Comparison of ENCODE assay signal across 9 mouse cellular contexts in the genomic region with DNA sequence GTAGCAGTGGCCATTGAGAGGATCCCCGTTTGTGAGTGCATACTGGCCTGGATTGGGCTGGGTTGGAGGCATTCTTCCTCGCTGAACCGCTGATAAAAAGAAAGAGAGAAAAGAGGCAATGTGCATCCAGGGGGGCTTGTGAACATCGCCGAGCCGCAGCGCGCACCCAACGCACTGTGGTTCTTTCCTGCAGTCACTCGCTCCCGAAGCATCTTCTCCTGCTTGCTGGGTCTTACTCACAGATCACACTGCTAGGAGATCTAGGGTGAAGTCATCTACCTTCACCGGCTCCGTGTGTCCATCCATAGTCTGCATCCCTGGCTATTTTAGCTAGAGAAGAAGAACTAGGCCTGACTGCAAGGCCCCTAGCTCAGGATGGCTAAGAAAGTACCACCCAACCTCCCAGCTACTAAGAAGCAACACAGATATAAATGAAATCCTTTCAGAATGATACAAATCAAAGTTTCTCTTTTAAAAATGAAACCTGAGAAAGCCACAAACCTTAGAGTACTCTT. TPM values are rescaled to one million over a fixed set of nuclear protein-coding genes. Genes with fewer than 3 reads are reported as not detected.
DNase-seq lines count a peak whose midpoint lies in the region; ATAC-seq and TF ChIP-seq lines count a peak whose summit lies in the region.
"Had no signal": no experiment of that assay in that cellular context is flagged by ENCODE, and none has a peak within 500 bp of the region (broad histone marks: within the 10 kb centered on the region; RNA-seq: fewer than 3 reads in every experiment).

No protein-coding gene starts in this region.

- DNase-seq in kidney, postnatal 4 days, result no peak
- no peak for DNase-seq in hindbrain, embryonic 10.5 days (ENCODE audit: low spot score)
- DNase-seq in cerebellum, postnatal 36 days, result no peak
- DNase-seq in thymus, postnatal 36 days, result no peak
- DNase-seq in right cerebral cortex, postnatal 4 days, result no peak

- TF ChIP-seq CTCF in cortical plate, adult 2 months (IDR thresholded peaks at IDR 0.05; ENCODE audit: extremely low read depth, insufficient read depth, low read length), result no peak

- peak overlapping the region; percentile 86 for H3K4me3 ChIP-seq in kidney, embryonic 15.5 days (replicated peaks)
- H3K4me3 ChIP-seq in cortical plate, adult 2 months (ENCODE audit: insufficient read depth, low read length), result peak overlapping the region; percentile 97
- peak overlapping the region; percentile 97 for H3K4me3 ChIP-seq in hindbrain, embryonic 10.5 days
- peak overlapping the region; percentile 53 for H3K4me3 ChIP-seq in midbrain, embryonic 16.5 days (ENCODE audit: low read depth, low read length)
- H3K4me3 ChIP-seq: myocyte had no signal

- peak overlapping the region; percentile 63 for H3K27ac ChIP-seq in kidney, embryonic 15.5 days
- peak overlapping the region; percentile 68 for H3K27ac ChIP-seq in cortical plate, adult 2 months (ENCODE audit: insufficient read depth, low read length)
- peak overlapping the region; percentile 100 for H3K27ac ChIP-seq in hindbrain, embryonic 10.5 days
- H3K27ac ChIP-seq in midbrain, embryonic 16.5 days (ENCODE audit: low read length), result peak overlapping the region; percentile 84

- peak overlapping the region; percentile 85 for H3K4me2 ChIP-seq in kidney, embryonic 15.5 days
- peak overlapping the region; percentile 72 for H3K4me2 ChIP-seq in midbrain, embryonic 16.5 days (ENCODE audit: low read length)

- peak overlapping the region; percentile 51 for H3K9ac ChIP-seq in kidney, embryonic 15.5 days
- H3K9ac ChIP-seq in midbrain, embryonic 16.5 days (ENCODE audit: low read depth, low read length), result peak overlapping the region; percentile 81

- no peaks in the 10 kb centered on the region for H3K9me3 ChIP-seq in kidney, embryonic 15.5 days (replicated peaks)
- H3K9me3 ChIP-seq in hindbrain, embryonic 10.5 days, result no peaks in the 10 kb centered on the region
- H3K9me3 ChIP-seq in midbrain, embryonic 16.5 days (replicated peaks; ENCODE audit: control insufficient read depth, low read length, poor library complexity, severe bottlenecking), result no peaks in the 10 kb centered on the region

- TF ChIP-seq POLR2A in cortical plate, adult 2 months (IDR thresholded peaks at IDR 0.05; ENCODE audit: extremely low read depth, insufficient read depth, low read length), result no peak

- H3K27me3 ChIP-seq in kidney, embryonic 15.5 days, result peaks cover 15% of the 10 kb centered on the region
- H3K27me3 ChIP-seq in hindbrain, embryonic 10.5 days (ENCODE audit: insufficient read depth, poor library complexity, severe bottlenecking), result peaks cover 46% of the 10 kb centered on the region
- no peaks in the 10 kb centered on the region for H3K27me3 ChIP-seq in midbrain, embryonic 16.5 days (ENCODE audit: control insufficient read depth, insufficient read depth, low read depth, low read length)

- peaks cover 9% of the 10 kb centered on the region for H3K36me3 ChIP-seq in kidney, embryonic 15.5 days
- peaks cover 60% of the 10 kb centered on the region for H3K36me3 ChIP-seq in hindbrain, embryonic 10.5 days
- no peaks in the 10 kb centered on the region for H3K36me3 ChIP-seq in midbrain, embryonic 16.5 days (ENCODE audit: control insufficient read depth, insufficient read depth, low read length)

- H3K4me1 ChIP-seq in kidney, embryonic 15.5 days, result peaks cover 32% of the 10 kb centered on the region
- peaks cover 4% of the 10 kb centered on the region; the same call in 1 of the 2 replicates for H3K4me1 ChIP-seq in cortical plate, adult 2 months (ENCODE audit: control insufficient read depth, insufficient read depth, low read length)
- peaks cover 33% of the 10 kb centered on the region for H3K4me1 ChIP-seq in hindbrain, embryonic 10.5 days (replicated peaks)
- peaks cover 17% of the 10 kb centered on the region for H3K4me1 ChIP-seq in midbrain, embryonic 16.5 days (ENCODE audit: control insufficient read depth, insufficient read depth, low read length)

- WGBS in kidney, embryonic 15.5 days, result 13% methylated on average over 13 of the region's 13 CpGs
- under 1% methylated on average over 13 of the region's 13 CpGs for WGBS in hindbrain, embryonic 10.5 days
- 3% methylated on average over 13 of the region's 13 CpGs for WGBS in midbrain, embryonic 16.5 days

- ATAC-seq in kidney, embryonic 15.5 days (replicated peaks; ENCODE audit: low FRiP score), result no peak
- ATAC-seq in midbrain, embryonic 16.5 days, result no peak

RNA-seq across cellular contexts. Expression of a gene that starts 3.9 kb away (rescaled TPM):
- 15.1 and 18.1 TPM in 2 replicates for polyA plus RNA-seq in kidney, embryonic 15.5 days (2015; fragmentation: Nextera tagmentation; extraction: Ambion mirVana)
- 158 and 169 TPM in 2 replicates for polyA plus RNA-seq in cortical plate, adult 2 months (2012; rRNA removed)
- polyA plus RNA-seq in hindbrain, embryonic 10.5 days (2016; fragmentation: Nextera tagmentation; extraction: Ambion mirVana), result 69.0 and 74.0 TPM in 2 replicates
- 46.0 and 64.0 TPM in 2 replicates for polyA plus RNA-seq in midbrain, embryonic 16.5 days (2015; fragmentation: Nextera tagmentation; extraction: Ambion mirVana)
